Mouse (Mus musculus) cerebellum, adult 2 months (tissue): ENCODE measurements around the gene Socs1.

Experiments used
- CTCF ChIP-seq: fragments of 200-500 bp; IDR thresholded peaks from 2 replicates; pipeline ENCODE4 v1.5.1; 2011; ENCODE audit warnings: low read depth, mild to moderate bottlenecking, control low read depth, low read length, moderate library complexity, borderline replicate concordance; ENCODE audit not compliant: insufficient read depth
- POLR2A ChIP-seq: fragments of 200-500 bp; IDR thresholded peaks from 2 replicates; pipeline ENCODE4 v1.6.1; 2011; ENCODE audit warnings: low read length, control low read depth, borderline replicate concordance; ENCODE audit not compliant: insufficient read depth

- peak; percentile 38; the same call in 1 of the 2 replicates for TF ChIP-seq POLR2A
- no peak for TF ChIP-seq CTCF
Measured at GRCm38 (mm10) chr16:10785371-10786231, at the start of gene Socs1.
